Mouse (Mus musculus) kidney, embryonic 16.5 days (tissue): ENCODE results near the gene Dlst. TPM values are rescaled to one million over a fixed set of nuclear protein-coding genes. Genes with fewer than 3 reads are reported as not detected.

Experiments
- polyA plus RNA-seq: library from polyadenylated mRNA; unstranded; fragments of >200 nt; fragmentation: Nextera tagmentation; extraction: Ambion mirVana; gene quantifications from 2 replicates; pipeline ENCODE4 v1.2.1, GENCODE M21; 2015

Dlst gene
- polyA plus RNA-seq, 1 experiment from 2014 or later: 153 TPM

Other genes with a start within 250 kb of the Dlst start
- 0.89 and 0.98 TPM in 2 replicates for gene Ltbp2, start 234.3 kb upstream of the Dlst start, polyA plus RNA-seq
- 135 and 144 TPM in 2 replicates for gene Fcf1, start 139.9 kb upstream of the Dlst start, polyA plus RNA-seq
- 13.5 and 14.5 TPM in 2 replicates for gene Arel1, start 139.9 kb upstream of the Dlst start, polyA plus RNA-seq
- gene Ylpm1, start 114.5 kb upstream of the Dlst start, polyA plus RNA-seq: 26.4 and 29.5 TPM in 2 replicates
- 3.7 and 4.9 TPM in 2 replicates for gene Prox2, start 74 bp upstream of the Dlst start, polyA plus RNA-seq
- 0.86 and 1.1 TPM in 2 replicates for gene Rps6kl1, start 40.4 kb downstream of the Dlst start, polyA plus RNA-seq
- gene Pgf, start 67.0 kb downstream of the Dlst start, polyA plus RNA-seq: 16.9 and 18.4 TPM in 2 replicates
- 108 and 110 TPM in 2 replicates for gene Eif2b2, start 108.6 kb downstream of the Dlst start, polyA plus RNA-seq
- gene Mlh3, start 159.8 kb downstream of the Dlst start, polyA plus RNA-seq: 9.7 and 10.9 TPM in 2 replicates
- gene Acyp1, start 177.6 kb downstream of the Dlst start, polyA plus RNA-seq: 57.4 and 57.5 TPM in 2 replicates
- 4.1 and 4.4 TPM in 2 replicates for gene Zc2hc1c, start 177.8 kb downstream of the Dlst start, polyA plus RNA-seq
- 20.7 and 23.9 TPM in 2 replicates for gene Nek9, start 228.5 kb downstream of the Dlst start, polyA plus RNA-seq